Mouse (Mus musculus) kidney, adult 8-10 months (tissue): ENCODE measurements around the gene Abi3.

Source experiments
- DNase-seq, 2 experiments: peaks; one replicate each; pipeline ENCODE4 v3.0.0; 2022

Gene Abi3

DNA sequence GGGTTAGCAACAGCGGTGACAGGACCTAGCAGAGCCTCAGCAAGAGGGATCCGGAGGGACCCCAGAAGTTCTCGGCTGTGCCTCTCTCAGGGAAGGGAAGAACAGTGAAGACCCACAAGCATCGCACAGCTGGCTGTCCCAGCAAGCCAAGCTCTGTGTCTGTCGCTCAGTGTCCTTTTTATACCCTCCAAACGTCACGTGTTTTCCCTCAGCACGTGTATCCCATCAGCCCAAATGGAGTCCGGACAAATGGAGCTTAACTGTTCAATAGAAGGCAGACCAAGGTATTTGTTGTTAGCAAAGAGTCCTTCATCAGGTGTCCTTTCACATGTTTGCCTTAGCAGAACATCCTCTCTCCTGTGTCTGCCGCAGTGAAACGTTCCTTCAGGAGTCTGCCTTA is 60.7 kb downstream of the Abi3 start:
- no peak for DNase-seq

DNA sequence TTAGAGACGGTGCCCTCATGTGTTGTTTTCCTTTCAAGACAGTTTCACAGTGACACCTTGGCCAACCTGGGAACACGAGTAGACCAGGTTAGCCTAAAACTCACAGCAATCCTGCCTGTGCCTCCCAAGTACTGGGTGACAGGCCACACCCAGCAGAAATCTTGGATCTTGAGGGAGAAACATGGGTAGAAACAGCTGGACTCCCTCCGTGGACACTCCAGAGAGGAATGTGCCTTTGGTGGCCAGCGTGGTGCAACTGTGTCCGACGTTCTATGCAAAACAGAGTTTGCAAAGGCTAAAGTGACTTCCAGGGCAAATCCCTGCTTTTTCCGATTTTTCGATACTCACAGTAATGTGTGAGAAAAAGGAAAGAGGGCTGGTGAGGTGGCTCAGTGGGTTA is 61.8 kb downstream of the Abi3 start:
- no peak for DNase-seq
